Mouse (Mus musculus) stomach, embryonic 15.5 days (tissue): Measurements from ENCODE around the gene BB287469. TPM values are rescaled to one million over a fixed set of nuclear protein-coding genes. Genes with fewer than 3 reads are reported as not detected.

Experiments
- polyA plus RNA-seq: library from polyadenylated mRNA; unstranded; fragments of >200 nt; fragmentation: Nextera tagmentation; extraction: Ambion mirVana; gene quantifications from 2 replicates; pipeline ENCODE4 v1.2.1, GENCODE M21; 2015

Gene BB287469
- polyA plus RNA-seq, 1 experiment from 2014 or later = not detected

Other genes starting within 250 kb of the BB287469 start
- gene Oog1, start 213.9 kb upstream of the BB287469 start, polyA plus RNA-seq = not detected in 2 replicates
- not detected in 2 replicates for gene Gm4027, start 197.7 kb upstream of the BB287469 start, polyA plus RNA-seq
- not detected in 2 replicates for gene Gm16381, start 172.0 kb upstream of the BB287469 start, polyA plus RNA-seq
- gene Gm21319, start 40.8 kb upstream of the BB287469 start, polyA plus RNA-seq = not detected in 2 replicates
- gene Gm21936, start 21.1 kb upstream of the BB287469 start, polyA plus RNA-seq = not detected in 2 replicates
- gene Gm2001, start 25.8 kb downstream of the BB287469 start, polyA plus RNA-seq = not detected in 2 replicates
- not detected in 2 replicates for gene Gm2016, start 57.5 kb downstream of the BB287469 start, polyA plus RNA-seq
- gene Gm2022, start 78.8 kb downstream of the BB287469 start, polyA plus RNA-seq = not detected in 2 replicates
- not detected in 2 replicates for gene Gm2035, start 103.3 kb downstream of the BB287469 start, polyA plus RNA-seq
- not detected in 2 replicates for gene Gm2042, start 137.5 kb downstream of the BB287469 start, polyA plus RNA-seq
- not detected in 2 replicates for gene Gm2075, start 195.3 kb downstream of the BB287469 start, polyA plus RNA-seq
- gene Gm6803, start 202.2 kb downstream of the BB287469 start, polyA plus RNA-seq = not detected in 2 replicates
- gene Gm2056, start 210.4 kb downstream of the BB287469 start, polyA plus RNA-seq = not detected in 2 replicates